11 mouse cellular contexts compared by ENCODE assay signal in the genomic region with DNA sequence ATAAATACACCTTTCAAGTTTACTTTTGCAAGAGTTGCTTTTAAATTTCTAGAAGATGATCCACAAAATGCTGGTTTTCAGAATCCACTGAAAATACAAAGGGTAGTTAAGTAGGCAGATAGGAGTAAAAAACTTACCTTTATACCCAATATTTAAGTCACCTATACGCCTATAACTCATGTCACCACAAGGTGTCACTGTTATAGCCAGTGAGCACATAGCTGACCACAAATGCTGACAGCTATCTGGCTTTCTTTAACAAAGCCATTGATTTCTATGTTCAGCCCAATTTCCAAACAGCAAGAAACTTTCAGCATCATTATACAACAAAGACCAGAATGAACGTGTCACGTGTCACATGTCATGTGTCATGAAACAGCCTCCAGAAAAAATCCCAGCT. TPM values are rescaled to one million over a fixed set of nuclear protein-coding genes. Genes with fewer than 3 reads are reported as not detected.
DNase-seq lines count a peak whose midpoint lies in the region; TF ChIP-seq lines count a peak whose summit lies in the region.
"Had no signal": no experiment of that assay in that cellular context is flagged by ENCODE, and none has a peak within 500 bp of the region (broad histone marks: within the 10 kb centered on the region; RNA-seq: fewer than 3 reads in every experiment).

No protein-coding gene starts in this region.

- DNase-seq in layer of hippocampus, adult 2 months (ENCODE audit: low spot score in 2 of 2): no peak
- DNase-seq in layer of hippocampus, postnatal 36 days: no peak
- peak; percentile 34 for DNase-seq in CD4-positive helper T cell, adult 2 months (ENCODE audit: low read depth, low spot score)
- peak; percentile 27 for DNase-seq in ES-CJ7 (ENCODE audit: low read depth, low spot score)
- DNase-seq in hindlimb bud, embryonic 11.5 days (ENCODE audit: extremely low spot score, low read depth, low spot score): peak; percentile 5
- DNase-seq in frontal cortex, postnatal 25 days (ENCODE audit: low spot score in 2 of 2): no peak
- DNase-seq in adrenal gland, postnatal 4 days (ENCODE audit: low spot score in 2 of 2): no peak
- DNase-seq: cerebellum, postnatal 25 days; kidney, postnatal 4 days; liver, embryonic 13.5 days had no signal

- H3K4me3 ChIP-seq in layer of hippocampus, adult 2 months: no peak overlapping the region
- H3K4me3 ChIP-seq: heart, embryonic 15.5 days; liver, embryonic 13.5 days had no signal

- TF ChIP-seq CTCF in layer of hippocampus, adult 2 months (conservative IDR thresholded peaks at IDR 0.05): peak; percentile 75

- H3K27ac ChIP-seq in layer of hippocampus, adult 2 months: no peak overlapping the region
- H3K27ac ChIP-seq: heart, embryonic 15.5 days; liver, embryonic 13.5 days had no signal

RNA-seq across cellular contexts. Expression of a gene that starts 2.1 kb away (rescaled TPM):
- total RNA-seq in layer of hippocampus, adult 2 months (2021): 1 to 10 TPM; 2.0 TPM
- total RNA-seq in layer of hippocampus, postnatal 36 days (2021): 1 to 10 TPM; 1.6 to 2.8 TPM
- total RNA-seq in adrenal gland, postnatal 4 days (2021): 1 to 10 TPM; 4.7 to 5.6 TPM

Comparison
In these comparisons a context has a peak if more than half of its experiments do, and no peak if none do; other contexts are left out.
1. DNase-seq: peak in CD4-positive helper T cell, adult 2 months (single experiment), ES-CJ7 (single experiment) and hindlimb bud, embryonic 11.5 days (single experiment); none in layer of hippocampus, adult 2 months (0 of 2), layer of hippocampus, postnatal 36 days (0 of 2), frontal cortex, postnatal 25 days (0 of 2) and adrenal gland, postnatal 4 days (0 of 2).